Mouse (Mus musculus): Measurements from ENCODE around the gene Rpl13a. TPM values are rescaled to one million over a fixed set of nuclear protein-coding genes. Genes with fewer than 3 reads are reported as not detected.
A peak's percentile ranks its signal among the peaks of the same experiment; 100 is the strongest.

Gene Rpl13a
- polyA plus RNA-seq, 1 experiment = 4,999 TPM

GRCm38 (mm10) chr7:45134544-45135026 lies 6.0 kb upstream of the Rpl13a start:
- no peak overlapping the region for H3K4me3 ChIP-seq (ENCODE audit: control insufficient read depth, insufficient read depth, low read length)
- TF ChIP-seq CTCF (IDR thresholded peaks at IDR 0.05; ENCODE audit: borderline replicate concordance, control insufficient read depth, extremely low read depth, insufficient read depth, low read length, poor library complexity) (no peak), POLR2A (IDR thresholded peaks at IDR 0.05; ENCODE audit: control insufficient read depth, extremely low read depth, insufficient read depth, low read length, poor library complexity) (no peak)
- H3K36me3 ChIP-seq (ENCODE audit: control insufficient read depth, insufficient read depth, low read length) = no peaks in the 10 kb centered on the region
- peaks cover 45% of the 10 kb centered on the region for H3K4me1 ChIP-seq (replicated peaks; ENCODE audit: control insufficient read depth, insufficient read depth, low read length)
- DNase-seq = no peak
- no peaks in the 10 kb centered on the region for H3K27me3 ChIP-seq (ENCODE audit: control insufficient read depth, insufficient read depth, low read length)
- 33% methylated on average over 12 of the region's 12 CpGs for WGBS
- H3K27ac ChIP-seq (ENCODE audit: control insufficient read depth, insufficient read depth, low read length) = no peak overlapping the region

GRCm38 (mm10) chr7:45133446-45134159 lies 5.0 kb upstream of the Rpl13a start:
- DNase-seq = no peak
- 92% methylated on average over 8 of the region's 8 CpGs for WGBS
- H3K27ac ChIP-seq (ENCODE audit: control insufficient read depth, insufficient read depth, low read length) = no peak overlapping the region
- H3K27me3 ChIP-seq (ENCODE audit: control insufficient read depth, insufficient read depth, low read length) = no peaks in the 10 kb centered on the region
- TF ChIP-seq POLR2A (IDR thresholded peaks at IDR 0.05; ENCODE audit: control insufficient read depth, extremely low read depth, insufficient read depth, low read length, poor library complexity) (no peak), CTCF (IDR thresholded peaks at IDR 0.05; ENCODE audit: borderline replicate concordance, control insufficient read depth, extremely low read depth, insufficient read depth, low read length, poor library complexity) (no peak)
- no peak overlapping the region for H3K4me3 ChIP-seq (ENCODE audit: control insufficient read depth, insufficient read depth, low read length)
- H3K36me3 ChIP-seq (ENCODE audit: control insufficient read depth, insufficient read depth, low read length) = no peaks in the 10 kb centered on the region
- peaks cover 48% of the 10 kb centered on the region for H3K4me1 ChIP-seq (replicated peaks; ENCODE audit: control insufficient read depth, insufficient read depth, low read length)

- H3K27me3 ChIP-seq (ENCODE audit: control insufficient read depth, insufficient read depth, low read length) = no peaks in the 10 kb centered on the region
- TF ChIP-seq POLR2A (IDR thresholded peaks at IDR 0.05; ENCODE audit: control insufficient read depth, extremely low read depth, insufficient read depth, low read length, poor library complexity) (no peak), CTCF (IDR thresholded peaks at IDR 0.05; ENCODE audit: borderline replicate concordance, control insufficient read depth, extremely low read depth, insufficient read depth, low read length, poor library complexity) (no peak)
- H3K36me3 ChIP-seq (ENCODE audit: control insufficient read depth, insufficient read depth, low read length) = peaks cover 5% of the 10 kb centered on the region
- DNase-seq = no peak
- peaks cover 42% of the 10 kb centered on the region for H3K4me1 ChIP-seq (replicated peaks; ENCODE audit: control insufficient read depth, insufficient read depth, low read length)
- H3K4me3 ChIP-seq (ENCODE audit: control insufficient read depth, insufficient read depth, low read length) = no peak overlapping the region
- no peak overlapping the region for H3K27ac ChIP-seq (ENCODE audit: control insufficient read depth, insufficient read depth, low read length)
- 98% methylated on average over 11 of the region's 11 CpGs for WGBS
These were observed 3.3 kb upstream of the Rpl13a start for GRCm38 (mm10) chr7:45131850-45132249.

- 83% methylated on average over 15 of the region's 15 CpGs for WGBS
- H3K27me3 ChIP-seq (ENCODE audit: control insufficient read depth, insufficient read depth, low read length) = no peaks in the 10 kb centered on the region
- no peak overlapping the region for H3K27ac ChIP-seq (ENCODE audit: control insufficient read depth, insufficient read depth, low read length)
- no peak overlapping the region for H3K4me3 ChIP-seq (ENCODE audit: control insufficient read depth, insufficient read depth, low read length)
- TF ChIP-seq CTCF (IDR thresholded peaks at IDR 0.05; ENCODE audit: borderline replicate concordance, control insufficient read depth, extremely low read depth, insufficient read depth, low read length, poor library complexity) = no peak
- no peak for TF ChIP-seq POLR2A (IDR thresholded peaks at IDR 0.05; ENCODE audit: control insufficient read depth, extremely low read depth, insufficient read depth, low read length, poor library complexity)
- peaks cover 35% of the 10 kb centered on the region for H3K4me1 ChIP-seq (replicated peaks; ENCODE audit: control insufficient read depth, insufficient read depth, low read length)
- DNase-seq = no peak
- peaks cover 24% of the 10 kb centered on the region for H3K36me3 ChIP-seq (ENCODE audit: control insufficient read depth, insufficient read depth, low read length)
These were observed 1.4 kb upstream of the Rpl13a start for GRCm38 (mm10) chr7:45129776-45130512.

- H3K27me3 ChIP-seq (ENCODE audit: control insufficient read depth, insufficient read depth, low read length) = no peaks in the 10 kb centered on the region
- peak overlapping the region; percentile 52 for H3K27ac ChIP-seq (ENCODE audit: control insufficient read depth, insufficient read depth, low read length)
- 2% methylated on average over 17 of the region's 17 CpGs for WGBS
- H3K4me1 ChIP-seq (replicated peaks; ENCODE audit: control insufficient read depth, insufficient read depth, low read length) = peaks cover 29% of the 10 kb centered on the region
- no peak for DNase-seq
- peaks cover 24% of the 10 kb centered on the region for H3K36me3 ChIP-seq (ENCODE audit: control insufficient read depth, insufficient read depth, low read length)
- no peak for TF ChIP-seq POLR2A (IDR thresholded peaks at IDR 0.05; ENCODE audit: control insufficient read depth, extremely low read depth, insufficient read depth, low read length, poor library complexity)
- no peak for TF ChIP-seq CTCF (IDR thresholded peaks at IDR 0.05; ENCODE audit: borderline replicate concordance, control insufficient read depth, extremely low read depth, insufficient read depth, low read length, poor library complexity)
- peak overlapping the region; percentile 61 for H3K4me3 ChIP-seq (ENCODE audit: control insufficient read depth, insufficient read depth, low read length)
These were observed 757 bp upstream of the Rpl13a start for GRCm38 (mm10) chr7:45129318-45129717.

GRCm38 (mm10) chr7:45127700-45128224 lies 799 bp downstream of the Rpl13a start:
- Histone ChIP-seq H3K27me3 (ENCODE audit: control insufficient read depth, insufficient read depth, low read length) (no peaks in the 10 kb centered on the region), H3K36me3 (ENCODE audit: control insufficient read depth, insufficient read depth, low read length) (peaks cover 27% of the 10 kb centered on the region), H3K4me1 (replicated peaks; ENCODE audit: control insufficient read depth, insufficient read depth, low read length) (peaks cover 35% of the 10 kb centered on the region), H3K27ac (ENCODE audit: control insufficient read depth, insufficient read depth, low read length) (no peak overlapping the region; the same call in 1 of the 2 replicates), H3K4me3 (ENCODE audit: control insufficient read depth, insufficient read depth, low read length) (peak overlapping the region; percentile 84)
- WGBS = 3% methylated on average over 6 of the region's 6 CpGs
- DNase-seq = no peak
- TF ChIP-seq CTCF (IDR thresholded peaks at IDR 0.05; ENCODE audit: borderline replicate concordance, control insufficient read depth, extremely low read depth, insufficient read depth, low read length, poor library complexity) = no peak
- no peak for TF ChIP-seq POLR2A (IDR thresholded peaks at IDR 0.05; ENCODE audit: control insufficient read depth, extremely low read depth, insufficient read depth, low read length, poor library complexity)
